Mouse (Mus musculus): ENCODE measurements around the gene Padi2.

DNA sequence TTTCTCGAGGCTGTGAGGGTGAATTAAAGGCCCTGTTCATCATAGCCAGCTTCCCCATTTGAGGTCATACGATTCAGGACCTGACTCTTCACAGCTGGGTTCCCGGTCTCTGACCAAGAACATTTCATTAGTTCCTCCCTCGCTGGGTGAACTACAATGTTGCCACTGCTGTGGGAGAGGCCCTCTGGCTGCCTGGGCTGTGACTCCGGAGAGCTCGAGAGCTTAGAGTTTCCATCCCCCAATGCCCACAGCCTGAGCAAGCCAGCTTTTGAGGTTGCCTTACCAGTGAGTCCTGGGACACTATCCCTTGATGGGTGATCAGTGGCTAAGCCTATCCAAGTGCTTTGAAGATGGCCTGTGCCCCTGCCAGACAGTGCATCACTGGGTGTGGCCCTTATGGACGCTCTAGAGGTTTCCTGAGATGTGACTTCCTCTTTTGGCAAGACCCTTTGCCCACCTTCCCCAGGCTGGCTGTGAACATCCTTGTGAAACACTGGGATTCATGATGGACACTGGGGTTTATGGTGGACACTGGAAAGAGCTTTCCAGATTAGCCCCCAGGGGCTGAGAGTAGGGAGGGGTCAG lies 82.7 kb downstream of the Padi2 start:
- TF ChIP-seq CTCF (IDR thresholded peaks at IDR 0.05; ENCODE audit: borderline replicate concordance, control insufficient read depth, extremely low read depth, insufficient read depth, low read length, poor library complexity) (no peak), POLR2A (IDR thresholded peaks at IDR 0.05; ENCODE audit: control insufficient read depth, extremely low read depth, insufficient read depth, low read length, poor library complexity) (no peak)
